Mouse (Mus musculus) liver, postnatal 0 days (tissue): ENCODE data around the gene Galnt10.

Source experiments
- CTCF ChIP-seq: sonication (generic); IDR thresholded peaks from 2 replicates; pipeline ENCODE4 v1.5.1; 2016; ENCODE audit warnings: antibody characterized with exemption, low read depth
- EP300 ChIP-seq: IDR thresholded peaks from 2 replicates; pipeline ENCODE4 v1.6.1; 2016; ENCODE audit warnings: antibody characterized with exemption, low read depth, mild to moderate bottlenecking

- TF ChIP-seq EP300: no peak
- TF ChIP-seq CTCF: no peak
These were observed 141.6 kb downstream of the Galnt10 start for GRCm38 (mm10) chr11:57786616-57787418.
